Mouse (Mus musculus) spleen, postnatal 36 days (tissue): ENCODE measurements around the gene 5330417C22Rik.

ENCODE experiments used
- DNase-seq, 2 experiments: peaks; one replicate each; pipeline ENCODE4 v3.0.0; 2022; ENCODE audit warnings: low spot score in 2 of 2, mixed read lengths in 1 of 2

5330417C22Rik gene

DNA sequence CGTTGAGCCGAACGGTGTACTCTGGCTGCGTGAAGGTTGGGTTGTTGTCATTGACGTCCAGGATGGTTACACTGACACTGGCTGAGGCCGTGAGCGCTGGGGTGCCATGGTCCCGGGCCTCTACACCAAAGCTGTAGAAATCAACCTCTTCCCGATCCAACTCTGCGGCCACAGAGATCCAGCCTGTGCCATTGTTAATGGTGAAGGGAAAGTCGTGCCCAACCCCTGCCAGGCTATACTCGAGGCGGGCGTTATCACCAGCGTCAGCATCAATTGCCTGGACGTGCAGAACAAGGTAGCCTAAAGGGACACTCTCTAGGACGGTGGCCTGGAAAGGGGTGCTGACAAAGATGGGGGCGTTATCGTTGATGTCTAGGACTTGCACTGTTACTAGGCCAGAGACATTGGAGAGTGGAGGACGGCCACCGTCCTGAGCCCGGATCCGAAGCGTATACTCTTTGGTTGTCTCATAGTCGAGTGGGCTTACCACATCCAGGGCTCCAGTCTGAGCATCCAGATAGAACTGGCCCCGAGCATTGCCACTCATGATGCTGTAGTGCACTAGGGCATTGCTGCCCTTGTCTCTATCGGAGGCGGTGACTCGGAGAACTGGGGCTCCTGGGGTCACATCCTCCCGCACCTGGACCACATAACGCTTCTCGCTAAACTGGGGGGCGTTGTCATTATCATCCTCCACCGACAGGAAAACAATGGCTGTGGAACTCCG is 122.5 kb downstream of the 5330417C22Rik start:
- DNase-seq = no peak

DNA sequence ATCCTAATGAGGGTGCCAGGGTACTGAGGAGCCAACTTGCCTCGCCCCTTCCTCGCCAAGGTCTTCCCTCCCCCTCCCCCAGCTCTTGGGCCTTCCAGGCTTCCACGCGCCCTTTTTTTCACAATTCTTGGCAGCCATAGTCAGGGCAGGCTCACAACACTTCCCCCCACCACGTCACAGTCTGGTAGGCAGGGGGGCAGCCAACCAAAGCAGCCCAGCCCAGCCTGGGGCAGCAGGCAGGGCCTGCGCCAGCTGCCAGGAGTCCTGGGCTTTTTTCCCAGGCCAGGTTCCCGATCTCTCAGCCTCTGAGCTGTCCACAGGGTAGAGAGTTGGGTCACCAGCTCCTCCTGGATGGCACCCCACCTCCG is 124.6 kb downstream of the 5330417C22Rik start:
- no peak for DNase-seq

DNA sequence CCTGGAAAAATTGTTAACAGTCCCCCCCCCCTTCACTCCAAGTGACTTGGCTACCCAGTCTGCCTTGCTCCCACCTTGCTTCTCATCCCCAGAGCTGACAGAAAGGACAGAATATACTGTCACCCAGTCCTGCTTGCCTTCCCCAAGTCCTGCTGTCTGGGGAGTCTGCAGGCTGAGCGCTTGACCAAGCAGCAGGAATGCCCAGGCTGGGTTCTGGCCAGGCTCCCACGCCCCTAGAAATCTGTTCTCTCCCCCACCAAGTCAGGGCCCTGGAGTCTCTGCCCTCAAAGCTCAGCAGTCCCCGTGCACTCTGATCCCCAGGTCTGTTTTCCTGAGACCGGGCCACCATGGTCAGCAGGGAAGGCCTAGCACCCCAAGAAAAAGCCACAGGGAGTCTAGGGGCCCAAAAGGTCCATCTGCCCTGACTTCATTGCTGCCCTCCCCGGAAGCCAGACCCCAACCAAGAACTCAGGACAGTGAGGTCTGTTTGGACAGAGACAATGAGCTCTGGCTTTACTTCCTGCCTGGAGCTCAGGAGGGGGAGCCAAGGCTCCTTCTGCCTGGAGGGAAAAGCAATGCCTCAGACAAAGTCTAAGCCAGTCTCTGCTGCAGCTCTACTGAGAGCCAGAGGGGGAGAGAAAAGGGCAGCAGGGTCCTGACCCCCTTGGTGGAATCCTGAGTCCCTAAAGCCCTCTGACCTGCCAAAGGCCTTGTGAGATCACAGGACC is 125.1 kb downstream of the 5330417C22Rik start:
- DNase-seq = no peak

DNA sequence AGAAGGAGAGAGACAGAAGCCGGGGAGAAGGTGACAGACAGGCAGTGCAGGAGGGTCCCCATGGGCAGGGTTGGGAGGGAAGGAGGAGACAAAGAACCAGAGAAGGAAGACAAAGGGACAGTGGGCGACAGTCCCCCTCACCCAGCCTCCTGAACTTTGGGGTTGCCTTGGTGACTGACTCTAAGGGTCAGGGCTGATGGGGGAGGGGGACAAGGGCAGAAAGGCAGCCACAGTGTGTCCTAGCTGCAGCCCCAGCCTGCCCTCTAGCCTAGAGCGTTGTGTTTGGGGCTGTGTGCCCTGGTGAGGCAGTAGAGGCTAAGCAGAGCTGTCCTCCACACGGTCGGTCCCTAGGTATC is 126.0 kb downstream of the 5330417C22Rik start:
- DNase-seq = no peak

DNA sequence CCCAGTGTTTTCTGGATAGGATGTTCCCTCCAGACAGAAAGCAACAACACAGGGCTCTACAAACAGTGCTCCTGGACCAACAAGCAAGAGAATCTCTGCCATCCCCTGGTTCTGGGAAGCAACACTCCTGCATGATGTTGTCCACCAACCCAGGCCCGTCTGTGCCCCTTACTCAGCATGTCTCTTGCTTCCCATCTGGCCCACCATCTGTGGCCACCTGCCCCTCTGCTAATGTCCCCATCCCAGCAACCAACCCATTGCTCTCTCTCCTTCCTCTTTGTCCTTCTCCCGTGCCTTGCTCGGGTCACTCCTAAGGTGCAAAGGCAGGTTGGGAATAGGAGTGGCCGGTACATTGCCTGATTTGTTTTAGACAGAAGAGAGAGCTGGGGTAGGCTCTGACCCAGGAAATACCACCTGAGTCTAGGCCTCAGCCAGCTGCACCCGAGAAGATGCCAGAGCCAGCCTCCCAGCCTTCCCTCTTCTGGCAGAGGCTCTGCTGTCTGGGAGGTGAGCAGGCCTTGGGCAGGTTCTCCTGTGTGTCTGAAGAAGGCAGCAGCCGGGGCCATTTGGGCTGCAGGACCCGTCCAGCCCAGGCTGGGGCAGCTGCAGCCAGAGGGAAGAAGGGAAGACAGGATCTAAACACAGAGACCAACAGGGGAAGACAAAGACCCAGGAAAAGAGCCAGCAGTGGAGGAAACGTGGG is 126.5 kb downstream of the 5330417C22Rik start:
- DNase-seq = no peak

DNA sequence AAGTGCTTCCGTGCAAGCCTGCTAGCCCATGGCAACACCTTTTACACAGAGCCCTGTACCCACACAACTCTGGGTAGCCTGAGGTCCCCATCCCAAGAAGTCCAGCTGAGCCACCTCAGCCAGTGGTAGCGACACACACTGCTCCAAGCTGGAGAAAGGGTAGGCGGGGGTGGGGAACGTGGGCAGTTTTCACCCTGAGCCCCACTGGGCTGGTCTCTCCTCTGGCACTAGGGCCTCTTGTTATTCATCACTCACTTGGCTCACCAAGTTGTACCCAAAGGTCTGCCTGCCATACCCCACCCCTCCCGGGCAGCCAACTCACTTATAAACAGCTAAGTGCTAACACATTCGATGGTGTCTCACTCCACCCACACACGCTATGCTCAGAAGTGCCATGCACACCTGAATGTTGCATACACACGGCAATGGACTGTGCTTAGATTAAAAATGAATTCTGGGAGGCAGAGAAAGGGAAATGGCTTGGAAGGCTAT is 127.8 kb downstream of the 5330417C22Rik start:
- no peak for DNase-seq

DNA sequence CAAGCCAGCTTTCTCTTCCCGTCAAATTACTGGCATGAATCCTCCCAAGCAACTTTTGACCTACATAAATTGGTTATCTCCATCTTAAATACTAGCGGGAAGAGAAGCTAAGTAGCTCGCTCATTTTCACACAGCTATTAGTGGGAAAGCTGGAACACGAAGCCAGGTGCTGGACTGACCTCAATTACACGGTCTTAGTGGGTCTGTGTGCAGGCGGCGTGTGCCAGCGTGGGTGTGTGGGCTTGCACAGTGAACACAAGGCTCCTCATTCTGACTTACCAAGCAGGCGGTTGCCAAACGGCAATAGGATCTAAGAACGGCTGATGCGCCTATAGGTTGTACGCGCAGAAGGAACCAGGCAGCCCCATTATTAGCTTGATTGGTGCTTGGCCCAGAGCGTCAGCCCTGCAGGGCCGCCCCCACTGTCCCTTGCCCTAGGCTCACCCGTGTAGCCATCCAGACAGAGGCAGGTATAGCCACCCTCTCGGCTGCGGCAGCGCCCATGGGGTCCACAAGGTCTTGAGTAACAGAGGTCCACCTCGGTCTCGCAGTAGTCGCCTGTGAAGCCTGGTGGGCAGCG is 129.9 kb downstream of the 5330417C22Rik start:
- DNase-seq = no peak
